Mouse (Mus musculus): ENCODE data around the gene Esrrg.

GRCm38 (mm10) chr1:188046691-188047121, 438.1 kb downstream of the Esrrg start:
- no peak for TF ChIP-seq CTCF (IDR thresholded peaks at IDR 0.05; ENCODE audit: extremely low read depth, insufficient read depth, insufficient read length, insufficient replicate concordance)
- no peak for TF ChIP-seq POLR2A (IDR thresholded peaks at IDR 0.05; ENCODE audit: low read depth, low read length)
